In the genomic region with DNA sequence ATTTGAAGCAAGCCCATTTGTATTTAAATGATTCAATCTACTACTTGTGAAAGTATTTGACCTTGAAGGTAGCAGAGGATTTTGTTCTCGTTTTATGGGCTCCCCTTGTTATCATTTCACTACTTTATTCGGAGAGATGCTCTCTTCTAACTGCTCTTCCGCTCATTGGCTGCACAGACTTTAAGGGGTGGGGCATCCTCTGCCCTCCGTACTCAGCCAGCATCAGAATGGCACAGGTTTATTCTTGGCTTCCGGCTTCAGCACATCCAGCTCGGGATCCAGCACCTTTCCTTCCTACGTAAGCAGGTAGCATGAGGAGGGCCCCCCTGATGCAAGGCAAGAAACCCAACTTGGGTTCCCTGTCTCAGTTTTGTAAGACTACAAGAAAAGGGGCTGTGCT, we compare ENCODE assay signal across 18 mouse cellular contexts.
A peak's percentile ranks its signal among the peaks of the same experiment; 100 is the strongest.
DNase-seq lines count a peak whose midpoint lies in the region; ATAC-seq and TF ChIP-seq lines count a peak whose summit lies in the region.
"Had no signal": no experiment of that assay in that cellular context is flagged by ENCODE, and none has a peak within 500 bp of the region (broad histone marks: within the 10 kb centered on the region; RNA-seq: fewer than 3 reads in every experiment).

No protein-coding gene starts in this region.

- H3K36me3 ChIP-seq in kidney, embryonic 15.5 days = no peaks in the 10 kb centered on the region; the same call in 1 of the 2 replicates
- peaks cover 11% of the 10 kb centered on the region; the same call in 1 of the 2 replicates for H3K36me3 ChIP-seq in E14TG2a.4 (ENCODE audit: insufficient read depth, low read length)
- 0 out of 2 replicates have a peak, but pooled peaks cover 4% of the 10 kb centered on the region for H3K36me3 ChIP-seq in ES-Bruce4 (ENCODE audit: control insufficient read depth, insufficient read depth, low read length, poor library complexity, severe bottlenecking)
- peaks cover 6% of the 10 kb centered on the region; the same call in 1 of the 2 replicates for H3K36me3 ChIP-seq in midbrain, embryonic 13.5 days
- H3K36me3 ChIP-seq: embryonic facial prominence, embryonic 12.5 days; forebrain, embryonic 15.5 days had no signal

- no peak overlapping the region for H3K4me2 ChIP-seq in kidney, embryonic 15.5 days
- no peak overlapping the region for H3K4me2 ChIP-seq in midbrain, embryonic 13.5 days (replicated peaks)
- H3K4me2 ChIP-seq: embryonic facial prominence, embryonic 12.5 days; forebrain, embryonic 15.5 days; heart, embryonic 13.5 days; hindbrain, embryonic 15.5 days had no signal

- no peaks in the 10 kb centered on the region for H3K27me3 ChIP-seq in kidney, embryonic 15.5 days
- H3K27me3 ChIP-seq in E14TG2a.4 (ENCODE audit: insufficient read depth, low read length) (no peaks in the 10 kb centered on the region), ES-Bruce4 (ENCODE audit: control insufficient read depth, insufficient read depth, low read length, poor library complexity, severe bottlenecking) (no peaks in the 10 kb centered on the region)
- no peaks in the 10 kb centered on the region for H3K27me3 ChIP-seq in midbrain, embryonic 13.5 days
- H3K27me3 ChIP-seq: embryonic facial prominence, embryonic 12.5 days; forebrain, embryonic 15.5 days; heart, embryonic 13.5 days; hindbrain, embryonic 15.5 days had no signal

- H3K27ac ChIP-seq in kidney, embryonic 15.5 days = no peak overlapping the region
- peak overlapping the region; percentile 82 for H3K27ac ChIP-seq in ES-Bruce4 (ENCODE audit: insufficient read depth, low read length)
- H3K27ac ChIP-seq in midbrain, embryonic 13.5 days = no peak overlapping the region
- H3K27ac ChIP-seq: embryonic facial prominence, embryonic 12.5 days; forebrain, embryonic 15.5 days; hindbrain, embryonic 15.5 days had no signal

- DNase-seq in kidney, adult 8-10 months = peak; percentile 28 to 32
- DNase-seq in ZHBTc4 (ENCODE audit: low read depth, low spot score) = peak; percentile 43
- no peak for DNase-seq in adrenal gland, adult (ENCODE audit: inconsistent age in 2 of 2, low spot score in 1 of 2)
- DNase-seq: adrenal gland, postnatal 14 days; cerebellum, adult 11-12 months; cerebellum, adult 9-10 months; cerebellum, postnatal 25 days; gastrocnemius, postnatal 36 days; heart, adult 11 months; heart, postnatal 36 days had no signal

- ATAC-seq in kidney, embryonic 15.5 days (replicated peaks; ENCODE audit: low FRiP score) = no peak
- ATAC-seq in midbrain, embryonic 13.5 days = no peak
- ATAC-seq: forebrain, embryonic 15.5 days had no signal

- H3K4me3 ChIP-seq in kidney, embryonic 15.5 days (replicated peaks) = no peak overlapping the region
- H3K4me3 ChIP-seq in E14TG2a.4 (replicated peaks; ENCODE audit: low read length) (peak overlapping the region; percentile 45; the same call in 1 of the 2 replicates), ES-Bruce4 (ENCODE audit: low read depth, low read length) (peak overlapping the region; percentile 21; the same call in 1 of the 2 replicates)
- no peak overlapping the region for H3K4me3 ChIP-seq in midbrain, embryonic 13.5 days (replicated peaks)
- H3K4me3 ChIP-seq: embryonic facial prominence, embryonic 12.5 days; forebrain, embryonic 15.5 days; heart, embryonic 13.5 days; hindbrain, embryonic 15.5 days had no signal

- 87% methylated on average over 7 of the region's 7 CpGs for WGBS in kidney, embryonic 15.5 days
- 91% methylated on average over 7 of the region's 7 CpGs for WGBS in midbrain, embryonic 13.5 days

- H3K9ac ChIP-seq in kidney, embryonic 15.5 days = no peak overlapping the region
- peak overlapping the region; percentile 70 for H3K9ac ChIP-seq in ES-Bruce4 (ENCODE audit: low read depth, poor library complexity, severe bottlenecking)
- no peak overlapping the region for H3K9ac ChIP-seq in midbrain, embryonic 13.5 days (replicated peaks)
- H3K9ac ChIP-seq: embryonic facial prominence, embryonic 12.5 days; forebrain, embryonic 15.5 days; heart, embryonic 13.5 days; hindbrain, embryonic 15.5 days had no signal

- H3K4me1 ChIP-seq in kidney, embryonic 15.5 days = no peaks in the 10 kb centered on the region
- H3K4me1 ChIP-seq in E14TG2a.4 (replicated peaks; ENCODE audit: low read depth, low read length) (peaks cover 58% of the 10 kb centered on the region), ES-Bruce4 (ENCODE audit: control insufficient read depth, insufficient read depth, low read length) (no peaks in the 10 kb centered on the region)
- no peaks in the 10 kb centered on the region for H3K4me1 ChIP-seq in midbrain, embryonic 13.5 days (replicated peaks)
- H3K4me1 ChIP-seq: embryonic facial prominence, embryonic 12.5 days; forebrain, embryonic 15.5 days; hindbrain, embryonic 15.5 days had no signal

- TF ChIP-seq EP300 in ES-Bruce4 (IDR thresholded peaks at IDR 0.05; ENCODE audit: insufficient read depth, low read depth, low read length) = no peak

- no peak for TF ChIP-seq CTCF in E14TG2a.4 (conservative IDR thresholded peaks at IDR 0.05; ENCODE audit: low read length)
- TF ChIP-seq CTCF in ES-Bruce4 (IDR thresholded peaks at IDR 0.05; ENCODE audit: low read depth, low read length) = no peak

- H3K9me3 ChIP-seq in kidney, embryonic 15.5 days (replicated peaks) = no peaks in the 10 kb centered on the region
- H3K9me3 ChIP-seq in E14TG2a.4 (ENCODE audit: low read length) (peaks cover 11% of the 10 kb centered on the region), ES-Bruce4 (replicated peaks; ENCODE audit: control insufficient read depth, insufficient read depth, low read length, poor library complexity, severe bottlenecking) (0 out of 2 replicates have a peak, but pooled peaks cover 5% of the 10 kb centered on the region)
- no peaks in the 10 kb centered on the region for H3K9me3 ChIP-seq in midbrain, embryonic 13.5 days
- H3K9me3 ChIP-seq: embryonic facial prominence, embryonic 12.5 days; forebrain, embryonic 15.5 days; heart, embryonic 13.5 days; hindbrain, embryonic 15.5 days had no signal

- no peak for TF ChIP-seq POLR2A in ES-Bruce4 (IDR thresholded peaks at IDR 0.05; ENCODE audit: insufficient read depth, low read length)

Comparison
In these comparisons a context has a peak if more than half of its experiments do, and no peak if none do; other contexts are left out.
1. DNase-seq: peak in kidney, adult 8-10 months (2 of 2) and ZHBTc4 (single experiment); none in adrenal gland, adult (0 of 2).
2. H3K4me3 ChIP-seq: peak in E14TG2a.4 (single experiment) and ES-Bruce4 (single experiment); none in kidney, embryonic 15.5 days (single experiment) and midbrain, embryonic 13.5 days (single experiment).